Mouse (Mus musculus): Measurements from ENCODE around the gene Pofut2. TPM values are rescaled to one million over a fixed set of nuclear protein-coding genes. Genes with fewer than 3 reads are reported as not detected.

The Pofut2 gene
- polyA plus RNA-seq, 1 experiment from 2014 or later, result 83.9 TPM

DNA sequence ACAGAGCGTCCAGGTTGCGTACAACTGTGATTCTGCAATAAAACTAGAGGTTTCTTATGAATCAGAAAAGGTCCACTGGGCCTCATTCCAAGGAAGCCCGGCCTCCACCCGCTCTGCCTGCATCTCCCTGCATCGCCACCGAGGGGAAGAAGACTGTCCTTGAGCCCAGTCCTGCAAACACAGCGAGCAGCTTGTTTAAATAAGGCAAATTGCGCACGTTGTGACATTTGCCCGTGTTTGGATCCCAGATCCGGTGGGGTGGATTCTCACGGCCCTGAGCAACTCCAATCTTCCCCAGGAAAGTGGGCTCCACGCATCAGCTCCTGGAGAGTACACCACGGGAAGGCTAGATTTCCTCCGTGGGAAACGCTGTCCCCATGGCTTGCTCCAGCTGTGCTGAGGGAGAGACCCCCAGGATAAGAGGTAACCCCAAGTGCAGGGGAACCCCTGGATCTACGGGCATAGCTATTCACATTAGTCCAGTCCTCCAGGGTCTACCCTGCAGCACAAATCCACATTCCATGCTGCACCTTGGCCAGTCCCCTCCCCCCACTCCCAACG lies 7.7 kb upstream of the Pofut2 start:
- Histone ChIP-seq H3K4me2 (ENCODE audit: low read depth, severe bottlenecking) (no peak overlapping the region), H3K9ac (ENCODE audit: low read length) (no peak overlapping the region), H3K4me3 (ENCODE audit: low read depth, low read length) (no peak overlapping the region), H3K36me3 (ENCODE audit: control insufficient read depth, insufficient read depth, low read length) (no peaks in the 10 kb centered on the region), H3K9me3 (ENCODE audit: control insufficient read depth, low read length) (no peaks in the 10 kb centered on the region), H3K4me1 (ENCODE audit: control insufficient read depth, insufficient read depth, low read length) (peaks cover 7% of the 10 kb centered on the region; the same call in 1 of the 2 replicates), H3K27me3 (ENCODE audit: control insufficient read depth, insufficient read depth, low read length) (no peaks in the 10 kb centered on the region), H3K27ac (replicated peaks; ENCODE audit: low read depth, low read length) (no peak overlapping the region)
- 66% methylated on average over 18 of the region's 18 CpGs for WGBS
- DNase-seq (ENCODE audit: low spot score) (no peak), ATAC-seq (ENCODE audit: insufficient number of reproducible peaks, low FRiP score, low TSS enrichment, low read depth) (no peak)

DNA sequence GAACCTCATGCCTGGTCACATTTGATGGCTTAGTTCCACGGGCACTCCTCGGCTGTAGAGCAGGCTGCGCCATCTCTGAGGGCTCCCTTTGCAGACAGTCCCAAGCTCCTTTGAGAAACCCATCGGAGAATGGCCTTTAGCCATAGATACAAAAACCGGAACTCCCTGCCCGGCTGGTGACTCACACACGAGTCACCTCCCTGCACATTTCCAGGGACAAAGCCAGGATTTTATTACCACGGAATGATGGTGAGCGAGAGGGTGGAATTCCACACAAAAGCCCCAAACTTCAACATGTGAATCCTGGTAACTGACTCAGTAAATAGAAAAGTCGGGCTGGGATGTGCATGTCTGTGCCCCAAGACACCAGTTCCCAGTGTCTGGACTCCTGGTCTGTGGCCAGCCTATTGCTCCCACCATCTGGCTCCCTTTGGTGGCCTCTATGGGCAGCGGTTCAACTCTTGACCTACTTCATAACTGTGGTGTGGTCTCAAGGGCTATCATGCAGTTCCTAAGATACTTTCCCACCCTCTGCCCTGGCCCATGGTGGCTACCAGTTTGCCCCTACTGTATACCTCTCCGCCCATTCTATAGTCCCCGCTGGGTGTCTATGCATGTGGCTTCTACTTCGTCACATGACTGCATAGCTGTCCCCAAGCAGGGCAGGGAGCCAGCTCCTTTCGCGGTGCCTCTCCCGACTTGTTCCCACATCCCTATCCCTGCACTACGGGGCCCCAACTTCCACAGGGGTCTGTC lies 7.1 kb upstream of the Pofut2 start:
- Histone ChIP-seq H3K36me3 (ENCODE audit: control insufficient read depth, insufficient read depth, low read length) (no peaks in the 10 kb centered on the region), H3K4me1 (ENCODE audit: control insufficient read depth, insufficient read depth, low read length) (peaks cover 7% of the 10 kb centered on the region; the same call in 1 of the 2 replicates), H3K27ac (replicated peaks; ENCODE audit: low read depth, low read length) (no peak overlapping the region), H3K9me3 (ENCODE audit: control insufficient read depth, low read length) (no peaks in the 10 kb centered on the region), H3K4me3 (ENCODE audit: low read depth, low read length) (no peak overlapping the region), H3K4me2 (ENCODE audit: low read depth, severe bottlenecking) (no peak overlapping the region), H3K27me3 (ENCODE audit: control insufficient read depth, insufficient read depth, low read length) (no peaks in the 10 kb centered on the region), H3K9ac (ENCODE audit: low read length) (no peak overlapping the region)
- ATAC-seq (ENCODE audit: insufficient number of reproducible peaks, low FRiP score, low TSS enrichment, low read depth) (no peak), DNase-seq (ENCODE audit: low spot score) (peak; percentile 32)
- 82% methylated on average over 18 of the region's 18 CpGs for WGBS

DNA sequence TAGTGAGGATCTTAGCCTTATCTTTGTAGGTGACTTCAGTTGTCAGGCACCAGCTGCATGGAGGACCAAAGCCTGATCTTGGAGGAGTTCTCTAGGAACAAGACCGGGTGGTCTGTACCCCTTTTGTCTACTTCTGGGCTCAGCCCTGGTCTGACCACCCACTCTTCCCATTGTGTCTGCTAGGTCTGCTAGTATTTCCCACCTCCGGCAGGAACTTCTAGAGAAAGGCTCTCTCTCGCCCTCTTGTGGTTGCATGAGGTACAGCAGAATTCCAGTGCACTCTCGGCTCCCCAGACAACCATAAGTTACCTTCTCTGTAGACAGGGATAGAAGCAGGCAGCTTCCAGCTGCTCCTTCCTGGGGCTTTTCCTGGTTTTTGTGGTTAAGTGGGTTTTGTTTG lies 6.2 kb upstream of the Pofut2 start:
- Histone ChIP-seq H3K4me2 (ENCODE audit: low read depth, severe bottlenecking) (no peak overlapping the region), H3K9ac (ENCODE audit: low read length) (no peak overlapping the region), H3K4me1 (ENCODE audit: control insufficient read depth, insufficient read depth, low read length) (peaks cover 7% of the 10 kb centered on the region; the same call in 1 of the 2 replicates), H3K9me3 (ENCODE audit: control insufficient read depth, low read length) (no peaks in the 10 kb centered on the region), H3K27me3 (ENCODE audit: control insufficient read depth, insufficient read depth, low read length) (no peaks in the 10 kb centered on the region), H3K27ac (replicated peaks; ENCODE audit: low read depth, low read length) (no peak overlapping the region), H3K4me3 (ENCODE audit: low read depth, low read length) (no peak overlapping the region), H3K36me3 (ENCODE audit: control insufficient read depth, insufficient read depth, low read length) (no peaks in the 10 kb centered on the region)
- peak; percentile 90 for DNase-seq (ENCODE audit: low spot score)
- 3% methylated on average over 4 of the region's 4 CpGs for WGBS
- peak; percentile 67 for ATAC-seq (ENCODE audit: insufficient number of reproducible peaks, low FRiP score, low TSS enrichment, low read depth)

DNA sequence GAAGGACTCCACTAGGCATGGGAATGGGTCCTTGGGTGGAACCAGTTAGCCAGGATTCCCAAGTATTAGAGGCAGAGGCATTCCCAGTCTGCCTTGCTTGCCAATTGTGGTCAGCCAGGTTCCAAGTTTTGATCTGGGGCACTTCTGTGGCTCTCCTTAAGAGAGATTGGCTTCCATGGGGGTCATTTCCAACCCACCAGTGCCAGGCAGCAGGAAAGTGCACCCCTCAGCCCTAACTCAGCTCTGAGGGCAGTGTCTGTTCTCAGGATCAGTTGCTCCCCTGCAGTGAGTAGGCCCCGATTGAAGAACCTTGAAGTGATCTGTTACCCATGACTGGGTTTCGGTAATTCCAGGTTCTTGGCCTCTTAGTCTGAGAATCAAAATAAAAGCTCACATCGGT lies 3.8 kb upstream of the Pofut2 start:
- WGBS, result 84% methylated on average over 3 of the region's 3 CpGs
- DNase-seq (ENCODE audit: low spot score), result no peak
- H3K4me2 ChIP-seq (ENCODE audit: low read depth, severe bottlenecking), result no peak overlapping the region
- H3K4me1 ChIP-seq (ENCODE audit: control insufficient read depth, insufficient read depth, low read length), result peaks cover 9% of the 10 kb centered on the region; the same call in 1 of the 2 replicates
- no peak overlapping the region for H3K4me3 ChIP-seq (ENCODE audit: low read depth, low read length)
- H3K9me3 ChIP-seq (ENCODE audit: control insufficient read depth, low read length), result no peaks in the 10 kb centered on the region
- ATAC-seq (ENCODE audit: insufficient number of reproducible peaks, low FRiP score, low TSS enrichment, low read depth), result no peak
- no peaks in the 10 kb centered on the region for H3K27me3 ChIP-seq (ENCODE audit: control insufficient read depth, insufficient read depth, low read length)
- no peak overlapping the region for H3K9ac ChIP-seq (ENCODE audit: low read length)
- no peak overlapping the region for H3K27ac ChIP-seq (replicated peaks; ENCODE audit: low read depth, low read length)
- H3K36me3 ChIP-seq (ENCODE audit: control insufficient read depth, insufficient read depth, low read length), result no peaks in the 10 kb centered on the region

DNA sequence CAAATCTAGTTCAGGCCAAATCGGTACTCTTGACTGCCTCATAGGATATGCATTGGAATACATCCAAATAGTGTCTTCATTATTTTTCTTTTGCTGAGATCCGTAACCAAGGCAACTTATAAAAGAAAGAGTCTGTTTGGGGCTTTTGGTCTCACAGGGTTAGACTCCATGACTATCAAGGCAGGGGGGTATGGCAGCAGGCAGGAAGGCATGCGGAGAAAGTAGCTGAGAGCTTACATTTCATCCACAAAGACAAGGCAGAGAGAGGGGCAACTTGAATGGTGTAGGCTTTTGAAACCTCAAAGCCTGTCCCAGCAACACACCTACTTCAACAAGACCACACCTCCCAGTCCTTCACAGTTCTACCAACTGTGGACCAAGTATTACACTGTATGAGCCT lies 3.3 kb upstream of the Pofut2 start:
- no peak overlapping the region for H3K4me2 ChIP-seq (ENCODE audit: low read depth, severe bottlenecking)
- no peak overlapping the region for H3K9ac ChIP-seq (ENCODE audit: low read length)
- H3K9me3 ChIP-seq (ENCODE audit: control insufficient read depth, low read length), result no peaks in the 10 kb centered on the region
- DNase-seq (ENCODE audit: low spot score), result no peak
- no peak overlapping the region for H3K27ac ChIP-seq (replicated peaks; ENCODE audit: low read depth, low read length)
- WGBS, result 88% methylated on average over 3 of the region's 3 CpGs
- peaks cover 10% of the 10 kb centered on the region; the same call in 1 of the 2 replicates for H3K4me1 ChIP-seq (ENCODE audit: control insufficient read depth, insufficient read depth, low read length)
- H3K27me3 ChIP-seq (ENCODE audit: control insufficient read depth, insufficient read depth, low read length), result no peaks in the 10 kb centered on the region
- no peak for ATAC-seq (ENCODE audit: insufficient number of reproducible peaks, low FRiP score, low TSS enrichment, low read depth)
- H3K4me3 ChIP-seq (ENCODE audit: low read depth, low read length), result no peak overlapping the region
- H3K36me3 ChIP-seq (ENCODE audit: control insufficient read depth, insufficient read depth, low read length), result no peaks in the 10 kb centered on the region

DNA sequence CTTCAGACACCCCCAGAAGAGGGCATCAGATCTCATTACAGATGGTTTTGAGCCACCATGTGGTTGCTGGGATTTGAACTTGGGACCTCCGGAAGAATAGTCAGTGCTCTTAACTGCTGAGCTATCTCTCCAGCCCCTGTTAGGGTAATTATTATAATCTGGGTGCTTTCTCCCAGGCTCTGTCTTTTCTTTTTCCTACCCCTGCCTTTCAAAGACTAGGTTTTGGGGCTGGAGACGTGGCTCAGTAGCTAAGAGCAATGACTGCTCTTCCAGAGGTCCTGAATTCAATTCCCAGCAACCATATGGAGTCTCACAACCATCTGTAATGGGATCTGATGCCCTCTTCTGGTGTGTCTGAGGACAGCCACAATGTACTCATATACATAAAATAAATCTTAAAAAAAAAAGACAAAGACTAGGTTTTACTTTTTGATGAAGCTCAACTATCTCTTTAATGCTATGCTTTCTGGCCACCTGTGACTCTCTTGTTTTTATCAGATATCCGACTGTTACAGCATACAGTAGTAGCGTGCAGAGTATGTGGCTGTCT lies 902 bp upstream of the Pofut2 start:
- Histone ChIP-seq H3K27me3 (ENCODE audit: control insufficient read depth, insufficient read depth, low read length) (no peaks in the 10 kb centered on the region), H3K4me3 (ENCODE audit: low read depth, low read length) (peak overlapping the region; percentile 90), H3K4me2 (ENCODE audit: low read depth, severe bottlenecking) (peak overlapping the region; percentile 74), H3K9me3 (ENCODE audit: control insufficient read depth, low read length) (no peaks in the 10 kb centered on the region), H3K4me1 (ENCODE audit: control insufficient read depth, insufficient read depth, low read length) (0 out of 2 replicates have a peak, but pooled peaks cover 3% of the 10 kb centered on the region), H3K36me3 (ENCODE audit: control insufficient read depth, insufficient read depth, low read length) (peaks cover 6% of the 10 kb centered on the region; the same call in 1 of the 2 replicates), H3K27ac (replicated peaks; ENCODE audit: low read depth, low read length) (no peak overlapping the region), H3K9ac (ENCODE audit: low read length) (no peak overlapping the region; the same call in 1 of the 2 replicates)
- WGBS, result 56% methylated on average over 4 of the region's 4 CpGs
- no peak for DNase-seq (ENCODE audit: low spot score)
- ATAC-seq (ENCODE audit: insufficient number of reproducible peaks, low FRiP score, low TSS enrichment, low read depth), result no peak

DNA sequence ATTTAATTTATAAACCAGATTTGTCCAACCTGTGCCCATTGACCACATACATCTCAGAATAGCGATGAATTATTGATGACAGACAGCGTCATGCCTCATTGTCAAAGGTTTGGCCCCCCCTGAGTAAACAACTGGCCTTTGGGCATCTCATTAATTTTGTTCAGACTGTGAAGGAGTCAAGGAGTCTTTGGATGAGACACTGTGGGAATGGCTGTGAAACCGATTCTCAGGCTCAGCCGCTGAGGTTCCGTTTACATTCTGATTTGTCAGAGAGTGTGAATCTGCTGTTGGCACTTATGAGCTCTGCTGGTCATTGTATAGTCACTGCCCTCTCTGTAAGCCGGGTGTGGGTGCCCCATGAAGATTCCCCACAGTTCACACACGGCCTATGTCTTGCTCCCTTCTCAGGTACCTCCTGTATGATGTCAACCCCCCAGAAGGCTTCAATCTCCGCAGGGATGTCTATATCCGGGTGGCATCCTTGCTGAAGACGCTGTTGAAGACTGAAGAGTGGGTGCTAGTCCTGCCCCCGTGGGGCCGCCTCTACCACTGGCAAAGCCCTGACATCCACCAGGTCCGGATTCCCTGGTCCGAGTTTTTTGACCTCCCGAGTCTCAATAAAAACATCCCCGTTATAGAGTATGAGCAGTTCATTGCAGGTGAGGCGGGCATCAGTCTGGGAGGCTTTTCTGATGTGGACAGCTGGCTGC lies 1.3 kb downstream of the Pofut2 start:
- DNase-seq (ENCODE audit: low spot score) (no peak), ATAC-seq (ENCODE audit: insufficient number of reproducible peaks, low FRiP score, low TSS enrichment, low read depth) (no peak)
- no peak overlapping the region for H3K27ac ChIP-seq (replicated peaks; ENCODE audit: low read depth, low read length)
- peak overlapping the region; percentile 74 for H3K4me2 ChIP-seq (ENCODE audit: low read depth, severe bottlenecking)
- H3K4me1 ChIP-seq (ENCODE audit: control insufficient read depth, insufficient read depth, low read length), result 0 out of 2 replicates have a peak, but pooled peaks cover 3% of the 10 kb centered on the region
- no peaks in the 10 kb centered on the region for H3K9me3 ChIP-seq (ENCODE audit: control insufficient read depth, low read length)
- H3K9ac ChIP-seq (ENCODE audit: low read length), result no peak overlapping the region
- H3K36me3 ChIP-seq (ENCODE audit: control insufficient read depth, insufficient read depth, low read length), result peaks cover 19% of the 10 kb centered on the region
- 0 out of 2 replicates have a peak overlapping the region, but pooled peaks have one; percentile 3 for H3K4me3 ChIP-seq (ENCODE audit: low read depth, low read length)
- no peaks in the 10 kb centered on the region for H3K27me3 ChIP-seq (ENCODE audit: control insufficient read depth, insufficient read depth, low read length)
- 89% methylated on average over 17 of the region's 17 CpGs for WGBS

DNA sequence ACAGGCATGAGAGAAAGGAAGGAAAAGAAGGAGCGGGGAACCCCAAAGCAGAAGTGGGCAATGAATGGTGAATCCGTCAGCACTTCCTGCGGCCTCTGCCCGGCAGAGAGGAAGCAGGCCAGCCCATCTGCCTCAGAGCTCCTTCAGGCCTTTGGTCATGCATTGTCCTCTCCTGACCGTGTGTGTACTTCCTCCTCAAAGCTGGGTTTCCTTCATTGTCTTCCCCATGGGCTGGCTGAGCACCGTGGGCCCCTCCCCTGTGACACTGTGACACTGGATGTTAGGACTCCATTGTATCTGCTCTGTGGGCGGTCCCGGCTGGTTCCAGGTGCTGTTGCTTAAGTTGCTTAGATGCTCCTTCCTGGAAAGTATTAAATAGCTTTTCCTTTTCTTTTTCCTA lies 7.3 kb downstream of the Pofut2 start:
- DNase-seq (ENCODE audit: low spot score) (no peak), ATAC-seq (ENCODE audit: insufficient number of reproducible peaks, low FRiP score, low TSS enrichment, low read depth) (no peak)
- H3K9me3 ChIP-seq (ENCODE audit: control insufficient read depth, low read length), result no peaks in the 10 kb centered on the region
- no peak overlapping the region for H3K27ac ChIP-seq (replicated peaks; ENCODE audit: low read depth, low read length)
- no peaks in the 10 kb centered on the region for H3K27me3 ChIP-seq (ENCODE audit: control insufficient read depth, insufficient read depth, low read length)
- no peak overlapping the region for H3K4me3 ChIP-seq (ENCODE audit: low read depth, low read length)
- H3K36me3 ChIP-seq (ENCODE audit: control insufficient read depth, insufficient read depth, low read length), result peaks cover 37% of the 10 kb centered on the region
- H3K4me2 ChIP-seq (ENCODE audit: low read depth, severe bottlenecking), result no peak overlapping the region
- WGBS, result 93% methylated on average over 8 of the region's 8 CpGs
- H3K4me1 ChIP-seq (ENCODE audit: control insufficient read depth, insufficient read depth, low read length), result no peaks in the 10 kb centered on the region
- no peak overlapping the region for H3K9ac ChIP-seq (ENCODE audit: low read length)
